Mouse (Mus musculus): ENCODE data around the gene Acta2.

The Acta2 gene

DNA sequence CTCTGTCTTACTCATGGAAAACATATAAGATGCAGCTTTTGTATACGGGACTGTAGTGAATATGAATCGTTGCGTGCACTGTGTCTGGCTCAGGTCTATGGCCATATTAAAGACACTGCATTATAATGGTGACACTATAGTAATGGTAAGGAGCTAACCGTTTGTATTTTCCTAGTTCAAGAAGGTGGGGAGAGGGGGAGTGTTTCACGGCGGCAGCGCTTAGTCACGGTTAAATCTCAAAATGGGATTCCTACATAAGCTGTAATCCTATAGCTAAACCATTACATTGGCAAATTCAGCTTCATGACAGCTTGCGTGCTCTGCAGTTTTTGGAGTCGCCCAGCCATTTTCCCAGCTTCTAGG, 63.8 kb downstream of the Acta2 start:
- no peak for DNase-seq
